Mouse (Mus musculus): ENCODE measurements around the gene Ptgir. TPM values are rescaled to one million over a fixed set of nuclear protein-coding genes. Genes with fewer than 3 reads are reported as not detected.

Gene Ptgir
- polyA plus RNA-seq, 1 experiment from 2014 or later, result 2.6 TPM

DNA sequence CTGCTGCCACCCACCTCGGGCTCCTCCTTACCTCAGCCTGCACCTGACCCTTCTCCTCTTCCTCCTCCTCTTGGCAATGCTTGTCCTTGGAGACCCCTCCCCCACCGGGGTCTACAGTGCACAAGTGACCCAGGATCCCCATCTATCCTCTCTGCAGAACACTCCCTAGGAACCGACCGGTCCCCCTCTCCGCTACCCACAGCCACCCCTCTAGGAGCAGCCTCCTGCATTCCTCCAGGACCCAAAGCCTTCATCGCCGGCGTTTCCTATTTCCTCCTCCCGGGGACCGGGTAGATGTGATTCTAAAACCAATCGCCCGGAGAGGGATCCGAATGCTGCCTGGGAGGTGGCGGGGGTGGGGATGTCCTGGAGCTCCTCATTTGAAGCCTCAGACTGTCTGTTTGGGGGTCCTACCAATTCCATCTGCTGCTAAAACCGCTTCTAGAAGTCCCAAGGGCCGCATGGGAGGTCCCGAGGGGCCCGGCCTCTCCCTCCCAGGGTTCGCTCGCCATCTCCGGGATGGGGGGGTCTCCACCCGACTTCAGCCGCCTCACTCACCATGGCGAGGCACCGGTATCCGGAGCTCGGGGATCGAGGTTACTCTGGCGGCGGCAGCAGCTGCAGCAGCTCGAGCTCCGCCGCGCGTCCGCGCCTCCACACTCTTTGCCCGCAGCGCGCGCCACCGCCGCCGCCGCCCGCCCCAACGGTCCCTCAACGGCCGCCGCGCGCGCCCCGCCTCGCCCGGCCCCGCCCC, 17.2 kb downstream of the Ptgir start:
- WGBS, result under 1% methylated on average over 49 of the region's 57 CpGs
- Histone ChIP-seq H3K27ac (ENCODE audit: low read length) (peak overlapping the region; percentile 93), H3K4me3 (ENCODE audit: low read length) (peak overlapping the region; percentile 98), H3K9ac (ENCODE audit: low read length) (peak overlapping the region; percentile 98), H3K27me3 (ENCODE audit: control insufficient read depth, insufficient read depth, low read depth, low read length) (no peaks in the 10 kb centered on the region), H3K4me1 (replicated peaks; ENCODE audit: control insufficient read depth, insufficient read depth, low read length) (peaks cover 30% of the 10 kb centered on the region), H3K4me2 (ENCODE audit: low read depth, low read length) (peak overlapping the region; percentile 74), H3K36me3 (ENCODE audit: control insufficient read depth, insufficient read depth, low read length) (peaks cover 2% of the 10 kb centered on the region; the same call in 1 of the 2 replicates), H3K9me3 (ENCODE audit: control insufficient read depth, low read length) (no peaks in the 10 kb centered on the region)
- ATAC-seq (ENCODE audit: low read depth), result peak; percentile 1; the same call in 1 of the 2 replicates

DNA sequence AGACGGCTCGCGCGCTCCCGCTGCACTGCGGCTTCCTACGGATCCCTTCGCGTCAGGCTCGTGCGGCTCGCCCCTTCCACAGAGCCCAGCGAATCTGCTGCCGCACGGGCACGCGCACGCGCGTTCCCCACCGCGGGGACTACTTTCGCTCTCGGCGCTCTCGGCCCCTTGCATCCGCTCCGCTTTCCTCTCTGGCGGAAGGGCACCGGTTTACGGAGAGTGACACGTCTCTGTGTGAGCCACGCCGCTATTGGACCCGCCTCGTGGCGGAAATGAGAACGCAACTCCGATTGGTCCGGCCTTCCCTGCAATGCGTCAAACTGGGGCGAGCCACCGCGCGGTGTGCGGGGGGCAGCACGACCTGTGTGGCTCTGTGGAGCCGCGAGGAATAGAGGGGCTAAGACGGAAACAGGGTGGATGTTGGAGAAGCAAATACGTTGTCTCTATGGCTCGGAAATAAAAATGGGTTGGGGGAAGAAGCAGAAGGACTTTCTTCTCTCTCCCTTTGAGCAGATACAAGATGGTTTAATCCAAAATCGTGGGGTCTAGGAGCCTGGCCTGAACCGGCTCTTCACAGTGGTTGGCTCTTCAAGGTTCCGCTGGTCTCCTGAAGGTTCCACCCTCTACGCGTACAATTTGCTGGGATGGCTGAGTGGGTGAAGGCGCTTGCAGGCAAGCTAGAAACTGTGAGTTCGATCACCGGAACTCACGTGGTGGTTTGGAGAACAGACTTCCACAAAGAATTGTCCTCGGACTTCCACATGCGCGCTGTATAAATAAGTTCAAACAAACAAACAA, 17.9 kb downstream of the Ptgir start, which contains the start of gene Calm3:
TSS of gene Calm3 (minus strand) at position 78 of the 798 bp plus-strand sequence.
- peak; percentile 95 for ATAC-seq (ENCODE audit: low read depth)
- Histone ChIP-seq H3K36me3 (ENCODE audit: control insufficient read depth, insufficient read depth, low read length) (peaks cover 2% of the 10 kb centered on the region; the same call in 1 of the 2 replicates), H3K9me3 (ENCODE audit: control insufficient read depth, low read length) (no peaks in the 10 kb centered on the region), H3K27ac (ENCODE audit: low read length) (peak within 1 kb of the TSS; percentile 93), H3K4me1 (replicated peaks; ENCODE audit: control insufficient read depth, insufficient read depth, low read length) (peaks cover 30% of the 10 kb centered on the region), H3K4me2 (ENCODE audit: low read depth, low read length) (peak within 1 kb of the TSS; percentile 74), H3K4me3 (ENCODE audit: low read length) (peak within 1 kb of the TSS; percentile 98), H3K27me3 (ENCODE audit: control insufficient read depth, insufficient read depth, low read depth, low read length) (no peaks in the 10 kb centered on the region), H3K9ac (ENCODE audit: low read length) (peak within 1 kb of the TSS; percentile 98)
- 1% methylated on average over 49 of the region's 64 CpGs for WGBS

DNA sequence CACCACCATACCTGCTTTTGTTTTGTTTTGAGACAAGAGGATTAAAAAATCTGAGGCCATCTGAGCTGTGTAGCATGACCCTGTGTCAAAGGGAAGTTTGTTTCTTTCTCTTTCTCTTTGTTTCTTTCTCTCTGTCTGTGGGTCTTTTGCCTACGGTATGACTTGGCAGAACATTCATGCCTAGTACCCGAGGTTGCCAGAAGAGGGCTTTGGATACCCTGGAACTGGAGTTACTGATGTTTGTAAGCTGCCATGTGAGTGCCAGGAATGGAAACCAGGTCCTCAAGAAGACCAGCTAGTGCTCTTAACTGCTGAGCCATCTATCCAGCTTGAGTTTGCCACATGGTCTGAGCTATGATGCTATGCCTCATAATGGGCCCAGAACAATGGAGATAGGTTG, 22.1 kb downstream of the Ptgir start:
- WGBS, result 24% methylated on average over 2 of the region's 2 CpGs
- Histone ChIP-seq H3K4me3 (ENCODE audit: low read length) (no peak overlapping the region), H3K9me3 (ENCODE audit: control insufficient read depth, low read length) (no peaks in the 10 kb centered on the region), H3K27ac (ENCODE audit: low read length) (no peak overlapping the region), H3K4me1 (replicated peaks; ENCODE audit: control insufficient read depth, insufficient read depth, low read length) (no peaks in the 10 kb centered on the region), H3K36me3 (ENCODE audit: control insufficient read depth, insufficient read depth, low read length) (no peaks in the 10 kb centered on the region), H3K27me3 (ENCODE audit: control insufficient read depth, insufficient read depth, low read depth, low read length) (no peaks in the 10 kb centered on the region), H3K9ac (ENCODE audit: low read length) (no peak overlapping the region), H3K4me2 (ENCODE audit: low read depth, low read length) (no peak overlapping the region)
- ATAC-seq (ENCODE audit: low read depth), result no peak

DNA sequence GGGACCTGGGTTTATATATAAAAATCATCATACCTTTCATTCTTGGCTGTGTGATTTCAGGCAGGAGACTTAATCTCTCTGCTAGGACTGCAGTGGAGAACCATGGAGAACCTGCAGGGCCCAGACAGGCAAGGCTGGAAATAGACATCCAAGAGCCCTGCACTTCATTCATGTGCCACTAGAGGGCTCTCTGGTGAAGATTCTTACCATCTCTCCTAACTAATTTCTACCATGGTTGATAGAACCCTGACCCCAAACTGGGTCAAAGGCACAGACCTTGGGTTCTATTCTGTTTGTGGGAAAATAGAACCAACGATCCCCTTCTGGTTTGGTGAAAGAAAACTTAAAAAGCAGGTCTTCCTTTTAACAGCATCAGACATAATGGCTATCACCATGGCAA, 24.6 kb downstream of the Ptgir start:
- ATAC-seq (ENCODE audit: low read depth), result no peak
- Histone ChIP-seq H3K36me3 (ENCODE audit: control insufficient read depth, insufficient read depth, low read length) (no peaks in the 10 kb centered on the region), H3K9ac (ENCODE audit: low read length) (no peak overlapping the region), H3K4me2 (ENCODE audit: low read depth, low read length) (no peak overlapping the region), H3K4me3 (ENCODE audit: low read length) (no peak overlapping the region), H3K27me3 (ENCODE audit: control insufficient read depth, insufficient read depth, low read depth, low read length) (no peaks in the 10 kb centered on the region), H3K9me3 (ENCODE audit: control insufficient read depth, low read length) (no peaks in the 10 kb centered on the region), H3K4me1 (replicated peaks; ENCODE audit: control insufficient read depth, insufficient read depth, low read length) (no peaks in the 10 kb centered on the region), H3K27ac (ENCODE audit: low read length) (no peak overlapping the region)
- 7% methylated on average over 1 of the region's 1 CpGs for WGBS

DNA sequence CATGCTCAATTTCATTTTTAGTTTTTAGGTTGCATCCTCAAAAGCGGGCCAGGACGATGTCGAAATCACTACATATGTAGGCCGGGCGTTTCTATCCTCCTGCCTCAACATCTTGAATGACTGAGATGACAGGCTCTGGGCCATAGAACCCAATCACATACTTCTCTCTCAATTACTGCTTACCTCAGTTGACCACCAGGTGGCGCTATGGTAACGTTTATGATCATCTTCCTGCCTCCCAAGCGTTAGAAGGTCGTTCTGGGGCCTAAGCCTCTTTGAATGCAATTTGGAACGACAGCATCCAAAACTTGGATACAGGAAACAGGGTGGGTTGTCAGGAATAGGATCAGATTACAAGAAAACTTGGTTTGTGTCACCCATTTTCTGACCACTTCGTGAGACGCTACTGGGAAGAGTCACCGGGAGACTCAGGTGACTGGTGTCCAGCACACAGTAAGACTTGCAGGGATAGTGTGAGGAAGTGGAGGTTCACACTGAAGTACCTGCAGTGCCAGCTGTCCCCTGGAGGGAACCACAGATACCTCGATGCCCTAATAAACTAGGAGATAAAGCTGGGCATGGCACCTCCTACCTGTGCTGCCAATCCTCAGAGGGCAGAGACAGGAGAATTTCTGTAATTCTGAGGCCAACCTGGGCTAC, 25.8 kb downstream of the Ptgir start:
- ATAC-seq (ENCODE audit: low read depth), result peak; percentile 73
- WGBS, result 18% methylated on average over 14 of the region's 14 CpGs
- Histone ChIP-seq H3K4me3 (ENCODE audit: low read length) (no peak overlapping the region), H3K27me3 (ENCODE audit: control insufficient read depth, insufficient read depth, low read depth, low read length) (no peaks in the 10 kb centered on the region), H3K4me2 (ENCODE audit: low read depth, low read length) (no peak overlapping the region), H3K27ac (ENCODE audit: low read length) (no peak overlapping the region; the same call in 1 of the 2 replicates), H3K4me1 (replicated peaks; ENCODE audit: control insufficient read depth, insufficient read depth, low read length) (no peaks in the 10 kb centered on the region), H3K9ac (ENCODE audit: low read length) (no peak overlapping the region), H3K9me3 (ENCODE audit: control insufficient read depth, low read length) (no peaks in the 10 kb centered on the region), H3K36me3 (ENCODE audit: control insufficient read depth, insufficient read depth, low read length) (no peaks in the 10 kb centered on the region)

DNA sequence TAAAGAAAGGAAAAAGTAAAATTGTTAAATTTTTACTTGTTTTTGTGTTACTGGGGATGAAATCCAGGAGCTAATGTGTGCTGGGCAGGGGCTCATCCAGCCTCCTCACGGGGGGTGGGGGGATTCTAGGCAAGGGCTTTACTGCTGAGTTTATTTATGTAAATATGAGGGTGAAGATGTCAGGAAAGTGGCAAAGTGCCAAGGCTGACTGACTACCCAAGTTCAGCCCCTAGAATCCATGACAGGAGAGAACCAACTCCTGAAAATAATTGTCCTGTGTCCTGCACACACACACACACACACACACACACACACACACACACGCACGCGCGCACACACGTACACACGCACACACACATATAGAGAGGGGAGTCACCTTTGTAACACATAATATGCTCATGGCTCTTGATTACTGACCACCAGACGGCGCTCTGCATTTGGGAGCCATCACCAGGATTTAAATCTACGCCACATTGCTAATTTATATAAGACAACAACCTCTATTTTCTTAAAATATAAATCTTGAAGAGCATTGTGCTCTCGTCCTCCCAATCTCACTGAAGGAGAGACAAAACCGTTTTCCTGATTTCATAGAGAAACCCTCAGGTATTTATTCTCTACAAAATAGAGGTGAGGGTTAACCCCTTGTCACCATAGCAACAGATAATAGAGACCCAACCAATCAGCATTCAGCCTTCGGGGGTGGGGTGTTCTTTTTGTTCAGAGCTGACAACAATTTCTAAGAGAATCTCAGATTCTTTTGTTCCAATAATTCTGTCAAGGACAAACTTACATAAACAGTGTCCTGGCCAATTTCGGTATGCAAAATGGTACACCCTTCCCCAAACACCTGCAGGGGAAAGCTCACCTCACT, 26.7 kb downstream of the Ptgir start:
- Histone ChIP-seq H3K9me3 (ENCODE audit: control insufficient read depth, low read length) (no peaks in the 10 kb centered on the region), H3K27me3 (ENCODE audit: control insufficient read depth, insufficient read depth, low read depth, low read length) (no peaks in the 10 kb centered on the region), H3K36me3 (ENCODE audit: control insufficient read depth, insufficient read depth, low read length) (no peaks in the 10 kb centered on the region), H3K4me3 (ENCODE audit: low read length) (no peak overlapping the region), H3K27ac (ENCODE audit: low read length) (no peak overlapping the region), H3K4me1 (replicated peaks; ENCODE audit: control insufficient read depth, insufficient read depth, low read length) (no peaks in the 10 kb centered on the region), H3K9ac (ENCODE audit: low read length) (no peak overlapping the region), H3K4me2 (ENCODE audit: low read depth, low read length) (no peak overlapping the region)
- WGBS, result 38% methylated on average over 14 of the region's 14 CpGs
- ATAC-seq (ENCODE audit: low read depth), result peak; percentile 47

DNA sequence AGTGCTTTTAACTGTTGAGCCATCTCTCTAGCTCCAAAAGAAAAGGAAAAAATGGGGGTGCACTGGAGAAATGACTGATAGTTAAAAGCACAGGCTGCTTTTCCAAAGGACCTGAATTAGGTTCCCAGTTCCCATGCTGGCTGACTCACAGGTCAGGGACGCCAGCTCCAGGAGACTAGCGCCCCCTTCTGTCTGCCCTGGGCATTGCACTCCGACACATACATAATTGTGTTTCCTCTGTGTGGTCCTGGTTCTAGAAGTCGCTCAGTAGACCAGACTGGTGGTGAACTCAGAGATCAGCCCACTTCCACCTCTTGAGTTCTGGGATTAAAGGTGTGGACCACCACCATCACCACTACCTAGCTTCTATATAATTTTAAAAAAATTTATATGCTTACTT, 31.0 kb downstream of the Ptgir start:
- Histone ChIP-seq H3K4me1 (replicated peaks; ENCODE audit: control insufficient read depth, insufficient read depth, low read length) (no peaks in the 10 kb centered on the region), H3K36me3 (ENCODE audit: control insufficient read depth, insufficient read depth, low read length) (no peaks in the 10 kb centered on the region), H3K9me3 (ENCODE audit: control insufficient read depth, low read length) (no peaks in the 10 kb centered on the region), H3K27me3 (ENCODE audit: control insufficient read depth, insufficient read depth, low read depth, low read length) (no peaks in the 10 kb centered on the region), H3K4me3 (ENCODE audit: low read length) (no peak overlapping the region), H3K4me2 (ENCODE audit: low read depth, low read length) (no peak overlapping the region), H3K9ac (ENCODE audit: low read length) (no peak overlapping the region), H3K27ac (ENCODE audit: low read length) (no peak overlapping the region)
- no peak for ATAC-seq (ENCODE audit: low read depth)
- 50% methylated on average over 4 of the region's 4 CpGs for WGBS

DNA sequence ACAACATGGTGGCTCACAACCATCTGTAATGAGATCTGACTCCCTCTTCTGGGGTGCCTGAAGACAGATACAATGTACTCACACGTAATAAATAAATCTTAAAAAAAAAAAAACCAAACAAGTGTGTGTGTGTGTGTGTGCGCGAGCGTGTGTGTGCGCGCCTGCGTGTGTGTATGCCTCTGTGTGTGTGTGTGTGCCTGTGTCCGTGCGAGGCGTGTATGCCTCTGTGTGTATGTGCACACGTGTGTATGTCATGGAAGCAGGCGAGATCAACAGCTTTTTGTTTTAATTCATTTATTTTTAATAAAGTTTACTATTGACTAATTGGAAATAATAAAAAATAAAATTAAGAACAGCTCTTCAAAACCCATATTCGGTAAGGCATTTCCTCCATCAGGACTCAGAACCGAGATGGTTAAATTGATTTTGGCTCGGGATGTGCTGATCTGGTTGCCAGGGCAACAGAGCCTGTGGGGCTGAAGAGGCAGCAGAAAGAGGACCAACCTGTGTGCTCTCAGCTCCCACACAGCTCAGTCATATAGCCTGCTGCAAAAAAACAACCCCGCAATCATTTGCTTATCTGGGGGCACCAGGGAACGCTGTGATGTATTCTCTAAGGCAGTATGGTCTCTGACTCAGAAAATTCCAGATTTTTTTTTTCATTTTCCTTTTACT, 32.0 kb downstream of the Ptgir start:
- ATAC-seq (ENCODE audit: low read depth), result no peak
- Histone ChIP-seq H3K9me3 (ENCODE audit: control insufficient read depth, low read length) (no peaks in the 10 kb centered on the region), H3K4me3 (ENCODE audit: low read length) (no peak overlapping the region)

More for the DNA sequence above, 32.0 kb downstream of the Ptgir start:
- Histone ChIP-seq H3K27ac (ENCODE audit: low read length) (no peak overlapping the region), H3K9ac (ENCODE audit: low read length) (no peak overlapping the region), H3K4me2 (ENCODE audit: low read depth, low read length) (no peak overlapping the region), H3K36me3 (ENCODE audit: control insufficient read depth, insufficient read depth, low read length) (no peaks in the 10 kb centered on the region), H3K4me1 (replicated peaks; ENCODE audit: control insufficient read depth, insufficient read depth, low read length) (no peaks in the 10 kb centered on the region), H3K27me3 (ENCODE audit: control insufficient read depth, insufficient read depth, low read depth, low read length) (no peaks in the 10 kb centered on the region)
- 67% methylated on average over 17 of the region's 17 CpGs for WGBS
